Mouse (Mus musculus) lung, postnatal 36 days (tissue): ENCODE results near the gene Mfsd9.
"Not testable (repeated sequence)": the region's sequence is repeated elsewhere in the genome, so short reads cannot be mapped to it uniquely, and the experiment has no call there.

Source experiments
- DNase-seq: peaks from one replicate; pipeline ENCODE4 v3.0.0; 2022; ENCODE audit warnings: mixed read lengths

The Mfsd9 gene

GRCm38 (mm10) chr1:40776763-40777162 lies 13.7 kb downstream of the Mfsd9 start:
- no peak for DNase-seq

GRCm38 (mm10) chr1:40776102-40776501 lies 14.4 kb downstream of the Mfsd9 start:
- DNase-seq = no peak

GRCm38 (mm10) chr1:40774040-40774439 lies 16.4 kb downstream of the Mfsd9 start:
- no peak for DNase-seq

- no peak for DNase-seq
Observed at GRCm38 (mm10) chr1:40773234-40773633, 17.3 kb downstream of the Mfsd9 start.

- no peak for DNase-seq
Observed at GRCm38 (mm10) chr1:40771196-40771970, 19.1 kb downstream of the Mfsd9 start.

- no peak for DNase-seq
Observed at GRCm38 (mm10) chr1:40769331-40769894, 21.1 kb downstream of the Mfsd9 start.

- peak; percentile 47 for DNase-seq
Observed at GRCm38 (mm10) chr1:40768606-40769005, 21.9 kb downstream of the Mfsd9 start.

GRCm38 (mm10) chr1:40767588-40767987 lies 22.9 kb downstream of the Mfsd9 start:
- DNase-seq = no peak

- DNase-seq = no peak
Observed at GRCm38 (mm10) chr1:40765521-40765920, 25.0 kb downstream of the Mfsd9 start.

- DNase-seq = no peak
Observed at GRCm38 (mm10) chr1:40764701-40765275, 25.7 kb downstream of the Mfsd9 start.

GRCm38 (mm10) chr1:40764042-40764441 lies 26.4 kb downstream of the Mfsd9 start:
- DNase-seq = no peak

- DNase-seq = peak; percentile 7
Observed at GRCm38 (mm10) chr1:40759751-40760445, 30.6 kb downstream of the Mfsd9 start.

GRCm38 (mm10) chr1:40746089-40746488 lies 44.4 kb downstream of the Mfsd9 start:
- no peak for DNase-seq

- no peak for DNase-seq
Observed at GRCm38 (mm10) chr1:40740739-40741138, 49.7 kb downstream of the Mfsd9 start.

GRCm38 (mm10) chr1:40738246-40738645 lies 52.2 kb downstream of the Mfsd9 start:
- not testable (repeated sequence) for DNase-seq

- no peak for DNase-seq
Observed at GRCm38 (mm10) chr1:40737671-40738070, 52.8 kb downstream of the Mfsd9 start.

GRCm38 (mm10) chr1:40728636-40729035 lies 61.9 kb downstream of the Mfsd9 start:
- DNase-seq = no peak

- no peak for DNase-seq
Observed at GRCm38 (mm10) chr1:40727404-40727803, 63.1 kb downstream of the Mfsd9 start.

GRCm38 (mm10) chr1:40726051-40726450 lies 64.4 kb downstream of the Mfsd9 start:
- no peak for DNase-seq
